Mouse (Mus musculus): Measurements from ENCODE around the gene Swsap1.

The Swsap1 gene

GRCm38 (mm10) chr9:21936692-21937570, 18.6 kb upstream of the Swsap1 start, which contains the start of gene Plppr2:
Plppr2 (plus strand) TSS chr9:21937033.
- peak; percentile 98 for DNase-seq

DNA sequence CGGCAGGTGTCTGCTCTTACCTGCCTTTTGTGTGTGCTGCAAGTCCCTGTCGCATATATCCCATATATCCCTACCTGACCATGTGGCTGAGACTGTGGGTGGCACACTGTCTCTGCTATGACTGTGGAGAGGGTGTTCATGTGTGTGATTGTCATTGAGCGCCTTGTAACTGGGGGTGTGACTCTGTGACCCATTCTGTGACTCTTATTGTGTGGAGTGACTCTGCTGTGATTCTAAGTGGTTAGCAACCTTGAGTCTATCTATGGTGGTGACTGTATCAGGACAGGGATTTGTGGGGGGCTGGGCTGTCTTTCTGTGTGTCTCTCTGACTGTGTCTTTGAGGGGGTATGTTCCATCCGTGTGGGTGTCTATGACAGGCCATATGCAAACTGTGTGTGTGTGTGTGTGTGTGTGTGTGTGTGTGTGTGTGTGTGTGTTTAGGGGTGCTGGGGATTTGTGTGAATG, 17.8 kb upstream of the Swsap1 start:
- DNase-seq, result peak; percentile 46

DNA sequence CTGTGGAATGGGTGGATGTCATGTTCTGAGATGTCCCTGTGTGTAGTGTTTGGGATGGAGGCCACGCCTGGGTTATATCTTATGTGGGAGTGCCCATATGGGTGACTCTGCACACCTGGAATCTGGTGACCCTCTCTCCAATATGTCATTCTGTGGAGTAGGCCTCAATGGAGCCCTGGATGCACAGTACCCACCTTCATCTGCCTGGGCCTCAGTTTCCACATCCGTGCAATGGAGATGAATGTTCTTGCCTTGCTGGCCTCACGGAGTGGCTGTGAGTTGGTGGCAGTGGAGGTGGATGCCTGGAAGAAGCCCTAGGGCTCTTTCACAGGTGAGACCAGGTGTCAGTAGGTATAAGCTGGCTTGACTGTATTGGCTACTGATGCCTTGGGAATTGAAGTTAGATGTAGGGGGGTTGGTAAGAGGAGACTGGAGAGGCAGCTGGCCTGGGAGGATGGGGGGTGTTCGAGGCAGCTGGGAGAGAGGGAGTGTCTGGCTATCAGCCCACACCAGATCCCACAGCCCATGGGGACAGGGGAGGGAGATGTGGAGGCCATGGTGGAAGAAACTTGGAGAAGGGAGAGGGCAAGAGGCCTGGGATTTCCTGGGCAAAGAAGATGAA, 17.2 kb upstream of the Swsap1 start:
- DNase-seq, result no peak

DNA sequence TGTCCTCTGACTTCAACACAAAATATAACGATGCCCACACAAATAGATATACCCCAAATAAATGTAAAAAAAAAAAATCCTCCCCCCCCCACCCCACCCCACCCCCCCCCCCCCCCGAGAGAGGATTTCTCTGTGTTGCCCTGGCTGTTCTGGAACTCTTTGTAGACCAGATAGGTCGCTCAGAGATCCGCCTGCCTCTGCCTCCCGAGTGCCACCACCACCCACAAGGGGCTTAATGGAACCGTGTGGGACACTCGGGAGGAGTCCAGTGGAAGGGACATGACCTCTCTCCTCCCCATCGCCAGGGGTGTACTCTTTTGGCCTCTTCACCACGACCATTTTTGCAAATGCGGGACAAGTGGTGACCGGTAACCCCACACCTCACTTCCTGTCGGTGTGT, 12.5 kb upstream of the Swsap1 start:
- no peak for DNase-seq

DNA sequence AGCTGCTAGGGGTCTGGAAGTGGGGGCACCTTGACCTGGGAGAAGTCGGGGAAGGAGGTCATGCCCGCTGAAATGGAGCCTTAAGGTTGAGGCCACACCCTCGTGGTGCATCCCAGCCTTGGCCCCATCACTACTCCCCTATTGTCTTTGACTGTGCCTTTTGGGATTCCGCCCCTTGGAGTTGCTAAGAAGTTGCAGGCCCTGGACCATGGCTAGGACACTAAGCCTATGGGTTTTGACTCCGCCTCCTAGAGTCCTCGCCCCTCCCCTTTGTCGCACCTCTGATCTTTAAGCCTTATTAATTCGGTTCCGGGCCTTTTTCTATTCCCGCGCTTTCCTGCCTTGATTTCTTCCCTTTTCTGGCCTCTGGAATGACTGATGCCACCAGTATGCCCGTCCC, 11.9 kb upstream of the Swsap1 start:
- no peak for DNase-seq

- no peak for DNase-seq
These were observed 11.3 kb upstream of the Swsap1 start for GRCm38 (mm10) chr9:21944267-21944666.

- no peak for DNase-seq
These were observed 7.9 kb upstream of the Swsap1 start for GRCm38 (mm10) chr9:21947540-21948130.

- no peak for DNase-seq
These were observed 7.4 kb upstream of the Swsap1 start for GRCm38 (mm10) chr9:21948146-21948545.

GRCm38 (mm10) chr9:21948790-21949189, 6.8 kb upstream of the Swsap1 start:
- peak; percentile 52 for DNase-seq

DNA sequence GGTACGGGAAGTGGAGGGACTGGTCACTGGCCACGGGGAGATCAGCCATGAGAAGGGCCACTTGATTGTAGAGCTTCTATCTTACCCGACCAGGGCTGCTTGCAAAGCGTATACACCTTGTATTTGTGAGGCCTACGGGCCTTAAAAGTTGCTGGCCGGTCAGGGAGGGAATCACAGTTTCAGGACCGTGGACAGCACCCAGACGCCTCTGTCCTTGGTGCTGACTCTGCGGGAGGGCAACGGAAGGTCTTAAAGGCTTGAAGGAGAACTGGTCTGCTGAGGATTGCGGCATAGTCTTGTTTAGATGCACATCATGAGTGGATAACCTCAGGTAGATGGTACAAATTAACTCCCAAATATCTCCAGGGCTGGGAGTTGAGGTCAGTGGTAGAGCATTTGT, 5.2 kb upstream of the Swsap1 start:
- peak; percentile 40 for DNase-seq

DNA sequence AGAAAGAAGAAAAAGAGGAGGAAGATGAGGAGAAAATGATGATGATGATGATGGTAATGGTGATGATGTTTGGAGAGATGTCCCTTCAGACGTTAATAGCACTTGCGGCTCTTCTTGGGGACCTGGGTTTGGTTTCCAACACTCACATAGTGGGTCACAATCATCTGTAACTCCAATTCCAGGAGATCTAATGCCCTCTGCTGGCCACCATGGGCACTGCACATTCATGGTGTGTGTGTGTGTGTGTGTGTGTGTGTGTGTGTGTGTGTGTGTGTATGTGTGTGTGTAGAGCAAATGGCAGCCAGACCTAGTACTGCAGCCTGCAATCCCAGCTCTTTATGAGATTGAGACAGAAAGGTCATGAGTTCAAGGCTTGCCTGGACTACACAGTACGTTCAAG, 3.6 kb upstream of the Swsap1 start:
- DNase-seq, result no peak

DNA sequence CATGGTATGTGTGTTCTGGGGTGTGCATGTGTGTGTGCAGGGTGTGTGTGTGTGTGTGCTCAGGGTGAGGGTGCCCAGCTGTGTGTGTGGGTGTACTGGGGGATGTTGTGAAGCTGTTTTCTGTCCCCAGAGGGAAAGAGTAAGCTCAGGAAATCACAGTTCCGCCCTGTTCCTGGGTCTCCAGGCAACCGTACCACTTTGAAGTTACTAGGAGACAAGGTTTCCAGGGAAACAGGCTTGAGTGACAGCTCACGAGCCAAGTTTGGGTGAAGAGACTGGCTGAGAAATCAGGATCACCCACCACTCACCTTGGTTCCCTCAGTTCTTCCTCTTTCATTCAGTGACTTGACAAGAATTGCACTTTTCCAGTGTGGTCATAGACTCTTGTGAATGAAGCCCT, 2.0 kb upstream of the Swsap1 start:
- peak; percentile 57 for DNase-seq

DNA sequence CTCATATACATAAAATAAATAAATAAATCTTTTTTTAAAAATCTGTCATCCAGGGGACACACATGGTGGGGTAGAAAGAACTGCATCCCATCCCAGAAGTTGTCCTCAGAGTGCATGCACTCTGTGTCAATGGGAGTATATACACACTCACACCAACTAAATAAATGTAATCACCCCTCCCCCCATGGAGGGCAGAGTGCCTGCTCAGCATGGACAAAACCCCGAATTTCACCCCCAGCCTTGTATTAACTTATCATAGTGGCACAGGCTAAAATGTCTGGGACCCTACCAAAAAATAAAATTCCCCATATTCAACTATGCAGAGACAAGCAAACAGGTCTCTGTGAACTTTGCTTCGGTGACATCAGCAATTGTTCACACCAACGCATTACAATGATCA, 920 bp upstream of the Swsap1 start:
- no peak for DNase-seq

GRCm38 (mm10) chr9:21955225-21955569, 358 bp upstream of the Swsap1 start:
- DNase-seq, result peak; percentile 50

GRCm38 (mm10) chr9:21958372-21958771, 2.8 kb downstream of the Swsap1 start:
- no peak for DNase-seq

GRCm38 (mm10) chr9:21959244-21959643, 3.7 kb downstream of the Swsap1 start:
- DNase-seq, result no peak

DNA sequence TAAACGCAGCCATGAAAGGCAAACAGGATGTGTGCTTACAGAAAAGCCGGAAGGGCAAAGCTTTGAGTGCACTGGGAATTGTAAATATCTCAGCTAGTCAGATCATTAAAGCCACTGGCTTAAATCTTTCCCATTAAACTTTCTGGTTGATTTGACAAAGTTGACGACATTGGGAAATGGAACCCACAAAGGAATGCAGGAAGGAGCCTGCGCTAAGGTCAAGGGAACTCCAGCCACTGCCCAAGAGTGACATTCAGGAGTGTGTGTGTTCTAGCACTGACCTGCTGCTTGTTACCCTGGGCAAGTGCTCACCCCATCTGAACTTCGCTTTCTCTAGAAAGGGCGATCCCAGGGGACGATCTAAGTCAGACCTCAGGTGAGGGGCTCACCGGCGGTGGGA, 4.6 kb downstream of the Swsap1 start:
- DNase-seq, result no peak

DNA sequence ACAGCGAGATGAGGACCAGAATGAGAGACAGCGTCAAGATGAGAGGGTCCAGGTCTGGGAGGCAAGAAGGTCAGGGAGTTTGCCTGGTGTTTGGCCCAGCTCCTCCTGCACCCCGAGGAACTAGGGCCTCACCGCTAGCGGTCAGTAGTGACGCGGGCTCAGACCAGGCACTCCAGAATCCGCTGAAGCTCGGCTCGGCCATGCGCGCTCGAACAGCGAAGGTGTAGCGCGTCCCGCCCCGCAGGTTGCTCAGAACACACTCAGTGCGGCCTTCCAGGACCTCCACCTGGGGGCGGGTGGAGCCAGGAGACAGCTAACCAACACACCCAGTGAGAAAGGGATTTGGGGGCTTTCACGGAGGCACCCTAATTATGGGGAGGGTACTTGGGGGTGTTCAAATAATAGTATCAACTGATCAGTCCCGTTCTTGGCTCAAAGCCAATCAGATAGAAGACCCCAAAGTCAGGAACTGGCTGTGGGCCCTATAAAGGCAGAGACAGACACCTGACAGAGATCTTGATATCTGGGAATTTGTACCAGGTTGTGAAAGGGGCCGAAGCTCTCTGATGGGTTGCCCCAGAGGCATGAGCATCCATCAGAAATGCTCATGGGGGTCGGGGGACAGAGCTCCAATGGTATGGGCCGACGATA, 5.1 kb downstream of the Swsap1 start:
- DNase-seq, result no peak

GRCm38 (mm10) chr9:21961366-21961980, 5.9 kb downstream of the Swsap1 start:
- no peak for DNase-seq

DNA sequence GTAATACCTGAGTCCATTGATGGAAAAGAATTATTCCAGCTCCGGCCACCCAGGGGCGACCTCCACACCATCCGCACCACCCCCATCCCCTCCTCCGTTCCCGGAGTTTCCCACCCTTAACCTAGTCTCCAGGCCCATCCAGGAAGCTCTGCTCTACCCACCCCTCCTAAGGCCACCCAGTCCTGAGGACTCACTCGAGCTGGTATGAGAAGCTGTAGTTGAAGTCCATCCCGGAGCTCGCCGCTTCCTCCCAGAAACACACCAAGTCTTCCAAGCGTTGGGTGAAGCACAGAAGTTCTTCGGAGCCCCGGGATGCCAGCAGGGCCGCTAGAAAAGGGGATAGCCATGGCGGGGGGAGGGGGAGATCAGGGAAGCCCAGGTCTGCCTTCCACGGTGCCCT, 6.5 kb downstream of the Swsap1 start:
- no peak for DNase-seq

GRCm38 (mm10) chr9:21962416-21963059, 7.0 kb downstream of the Swsap1 start:
- DNase-seq, result peak; percentile 70

- peak; percentile 40 for DNase-seq
These were observed 7.9 kb downstream of the Swsap1 start, which contains the start of gene Epor for GRCm38 (mm10) chr9:21963417-21963816. Epor (minus strand) TSS chr9:21963506.
